Mouse (Mus musculus) heart, embryonic 12.5 days (tissue): Measurements from ENCODE around the gene Gnb4. TPM values are rescaled to one million over a fixed set of nuclear protein-coding genes. Genes with fewer than 3 reads are reported as not detected.

Source experiments
- ATAC-seq: fragments of 200-750 bp; cut with Nextera tagmentation; 2 replicates; pipeline ENCODE4 v1.8.0; 2017; ENCODE audit warnings: moderate TSS enrichment, moderate library complexity; ENCODE audit not compliant: insufficient number of reproducible peaks, low FRiP score
- H3K27ac ChIP-seq: fragments of 300-500 bp; sonication (generic); 2 replicates; pipeline ENCODE4 v1.5.1; 2016; ENCODE audit warnings: mild to moderate bottlenecking, moderate library complexity; ENCODE audit not compliant: poor library complexity, severe bottlenecking
- H3K27me3 ChIP-seq: fragments of 300-500 bp; sonication (generic); replicated peaks from 2 replicates; pipeline ENCODE4 v1.6.1; 2016; ENCODE audit warnings: mild to moderate bottlenecking, moderate library complexity
- H3K36me3 ChIP-seq: fragments of 300-500 bp; sonication (generic); 2 replicates; pipeline ENCODE4 v1.6.1; 2016; ENCODE audit warnings: mild to moderate bottlenecking, moderate library complexity
- H3K4me1 ChIP-seq: fragments of 300-500 bp; sonication (generic); replicated peaks from 2 replicates; pipeline ENCODE4 v1.6.1; 2016; ENCODE audit warnings: mild to moderate bottlenecking
- H3K4me2 ChIP-seq: fragments of 300-500 bp; sonication (generic); 2 replicates; pipeline ENCODE4 v1.6.1; 2016; ENCODE audit warnings: mild to moderate bottlenecking, moderate library complexity
- H3K4me3 ChIP-seq: fragments of 300-500 bp; sonication (generic); 2 replicates; pipeline ENCODE4 v1.5.1; 2016; ENCODE audit warnings: mild to moderate bottlenecking
- H3K9ac ChIP-seq: fragments of 300-500 bp; sonication (generic); 2 replicates; pipeline ENCODE4 v1.6.1; 2016; ENCODE audit warnings: mild to moderate bottlenecking, moderate library complexity
- H3K9me3 ChIP-seq: fragments of 300-500 bp; sonication (generic); replicated peaks from 2 replicates; pipeline ENCODE4 v1.6.1; 2016; ENCODE audit warnings: mild to moderate bottlenecking, moderate library complexity
- WGBS: fragments of 180-500 bp; shearing (Covaris S2); methylation state at CpG from one replicate; pipeline ENCODE4 v1.1.7; 2016; 5-methylcytosine and 5-hydroxymethylcytosine counted together
- polyA plus RNA-seq: library from polyadenylated mRNA; unstranded; fragments of >200 nt; fragmentation: Nextera tagmentation; extraction: Ambion mirVana; gene quantifications from 2 replicates; pipeline ENCODE4 v1.2.1, GENCODE M21; 2016

Gnb4 gene
- polyA plus RNA-seq, result 50.5 and 50.7 TPM in 2 replicates

GRCm38 (mm10) chr3:32616331-32617052 is at the start of gene Gnb4:
Gene Gnb4, minus strand, starts transcription at chr3:32616585.
- H3K9ac ChIP-seq, result peak within 1 kb of the TSS; percentile 92
- peak within 1 kb of the TSS; percentile 67 for H3K4me2 ChIP-seq
- peak within 1 kb of the TSS; percentile 67 for H3K27ac ChIP-seq
- peaks cover 5% of the 10 kb centered on the region for H3K36me3 ChIP-seq
- peak within 1 kb of the TSS; percentile 93 for H3K4me3 ChIP-seq
- H3K9me3 ChIP-seq, result no peaks in the 10 kb centered on the region
- H3K27me3 ChIP-seq, result no peaks in the 10 kb centered on the region
- peak; percentile 88 for ATAC-seq
- H3K4me1 ChIP-seq, result peaks cover 12% of the 10 kb centered on the region; the same call in 1 of the 2 replicates
- WGBS, result 2% methylated on average over 66 of the region's 83 CpGs

- no peak overlapping the region for H3K4me2 ChIP-seq
- peaks cover 16% of the 10 kb centered on the region for H3K4me1 ChIP-seq
- no peak for ATAC-seq
- H3K9me3 ChIP-seq, result no peaks in the 10 kb centered on the region
- 90% methylated on average over 3 of the region's 3 CpGs for WGBS
- H3K4me3 ChIP-seq, result no peak overlapping the region
- H3K27ac ChIP-seq, result no peak overlapping the region
- H3K36me3 ChIP-seq, result no peaks in the 10 kb centered on the region
- no peaks in the 10 kb centered on the region for H3K27me3 ChIP-seq
- H3K9ac ChIP-seq, result no peak overlapping the region
Observed at GRCm38 (mm10) chr3:32661556-32661930, 45.2 kb upstream of the Gnb4 start.

- no peaks in the 10 kb centered on the region for H3K27me3 ChIP-seq
- no peaks in the 10 kb centered on the region for H3K36me3 ChIP-seq
- ATAC-seq, result no peak
- no peak overlapping the region for H3K27ac ChIP-seq
- WGBS, result 53% methylated on average over 8 of the region's 8 CpGs
- peaks cover 16% of the 10 kb centered on the region for H3K4me1 ChIP-seq
- H3K4me3 ChIP-seq, result no peak overlapping the region
- H3K9me3 ChIP-seq, result no peaks in the 10 kb centered on the region
- no peak overlapping the region for H3K9ac ChIP-seq
- H3K4me2 ChIP-seq, result no peak overlapping the region
Observed at GRCm38 (mm10) chr3:32660831-32661555, 44.6 kb upstream of the Gnb4 start.

DNA sequence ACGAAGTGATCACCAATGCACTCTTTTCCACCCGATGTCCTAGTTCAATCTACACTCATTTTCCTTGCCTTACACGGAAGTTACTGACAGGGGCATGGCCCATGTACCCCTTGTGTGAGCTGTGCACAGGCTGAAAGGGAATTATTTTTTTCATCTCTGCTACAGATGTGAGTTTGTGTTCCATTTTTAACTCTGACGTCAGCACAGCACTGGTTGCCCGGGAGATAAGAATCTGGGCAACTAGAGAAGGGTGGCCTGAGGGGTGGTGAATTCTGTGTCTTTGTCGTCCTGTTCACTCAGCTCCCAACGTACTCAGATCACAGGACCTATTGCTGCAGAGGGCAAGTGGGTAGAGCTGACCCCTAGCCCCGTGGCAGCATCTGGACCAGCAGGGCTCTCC is 43.9 kb upstream of the Gnb4 start:
- Histone ChIP-seq H3K4me1 (peaks cover 16% of the 10 kb centered on the region), H3K36me3 (no peaks in the 10 kb centered on the region), H3K9ac (no peak overlapping the region), H3K4me2 (no peak overlapping the region), H3K4me3 (no peak overlapping the region), H3K27ac (no peak overlapping the region), H3K9me3 (no peaks in the 10 kb centered on the region), H3K27me3 (no peaks in the 10 kb centered on the region)
- 55% methylated on average over 8 of the region's 8 CpGs for WGBS
- peak; percentile 43; the same call in 1 of the 2 replicates for ATAC-seq

- Histone ChIP-seq H3K4me3 (no peak overlapping the region), H3K9me3 (no peaks in the 10 kb centered on the region), H3K4me2 (no peak overlapping the region), H3K27me3 (no peaks in the 10 kb centered on the region), H3K27ac (no peak overlapping the region), H3K9ac (no peak overlapping the region), H3K36me3 (no peaks in the 10 kb centered on the region), H3K4me1 (peaks cover 16% of the 10 kb centered on the region)
- WGBS, result 90% methylated on average over 2 of the region's 2 CpGs
- no peak for ATAC-seq
Observed at GRCm38 (mm10) chr3:32659506-32659905, 43.1 kb upstream of the Gnb4 start.

- 21% methylated on average over 16 of the region's 16 CpGs for WGBS
- H3K36me3 ChIP-seq, result no peaks in the 10 kb centered on the region
- peaks cover 16% of the 10 kb centered on the region for H3K4me1 ChIP-seq
- peak overlapping the region; percentile 42 for H3K4me3 ChIP-seq
- ATAC-seq, result peak; percentile 51; the same call in 1 of the 2 replicates
- H3K27ac ChIP-seq, result peak overlapping the region; percentile 52; the same call in 1 of the 2 replicates
- peak overlapping the region; percentile 64 for H3K9ac ChIP-seq
- no peaks in the 10 kb centered on the region for H3K9me3 ChIP-seq
- H3K27me3 ChIP-seq, result no peaks in the 10 kb centered on the region
- peak overlapping the region; percentile 67 for H3K4me2 ChIP-seq
Observed at GRCm38 (mm10) chr3:32658821-32659220, 42.4 kb upstream of the Gnb4 start.

GRCm38 (mm10) chr3:32658401-32658800 is 42.0 kb upstream of the Gnb4 start:
- H3K9ac ChIP-seq, result peak overlapping the region; percentile 64; the same call in 1 of the 2 replicates
- ATAC-seq, result no peak
- WGBS, result 39% methylated on average over 7 of the region's 7 CpGs

DNA sequence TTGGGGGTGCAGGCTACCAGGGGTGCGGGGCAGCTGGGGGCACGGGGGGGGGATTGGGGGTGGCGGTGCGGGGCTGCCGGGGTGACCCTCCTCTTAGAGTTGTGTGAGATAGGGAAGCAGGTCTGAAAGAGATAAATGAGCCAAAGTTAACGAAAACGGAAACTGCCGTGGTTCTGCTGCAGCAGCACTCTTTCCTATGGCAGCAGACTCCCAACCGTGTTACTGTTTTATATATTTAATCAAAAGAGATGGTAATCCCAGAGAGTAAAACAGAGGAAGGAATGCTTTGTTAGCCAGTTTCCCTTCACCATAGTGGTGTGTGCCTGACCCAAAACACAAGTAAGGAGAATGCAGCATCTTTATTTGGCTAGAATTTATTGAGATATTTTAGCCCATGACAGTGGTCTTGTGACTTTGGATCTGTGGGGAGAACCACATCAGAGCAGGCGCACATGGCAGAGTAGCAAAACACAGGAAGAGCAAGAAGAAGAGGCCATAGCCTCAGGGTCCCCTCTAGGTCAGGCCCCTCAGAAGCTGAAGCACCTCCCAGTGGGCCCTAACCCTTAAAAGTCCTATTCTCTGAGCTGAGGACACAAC is 40.1 kb upstream of the Gnb4 start:
- no peak overlapping the region for H3K4me3 ChIP-seq
- no peak overlapping the region for H3K4me2 ChIP-seq
- peaks cover 16% of the 10 kb centered on the region for H3K4me1 ChIP-seq
- H3K9ac ChIP-seq, result no peak overlapping the region
- no peaks in the 10 kb centered on the region for H3K27me3 ChIP-seq
- no peaks in the 10 kb centered on the region for H3K36me3 ChIP-seq
- WGBS, result 48% methylated on average over 10 of the region's 10 CpGs
- H3K9me3 ChIP-seq, result no peaks in the 10 kb centered on the region; the same call in 1 of the 2 replicates
- ATAC-seq, result no peak
- H3K27ac ChIP-seq, result no peak overlapping the region

More at GRCm38 (mm10) chr3:32658401-32658800, 42.0 kb upstream of the Gnb4 start:
- H3K9me3 ChIP-seq, result no peaks in the 10 kb centered on the region
- no peak overlapping the region for H3K27ac ChIP-seq
- no peaks in the 10 kb centered on the region for H3K27me3 ChIP-seq
- peak overlapping the region; percentile 42 for H3K4me3 ChIP-seq
- peaks cover 16% of the 10 kb centered on the region for H3K4me1 ChIP-seq
- H3K36me3 ChIP-seq, result no peaks in the 10 kb centered on the region
- H3K4me2 ChIP-seq, result peak overlapping the region; percentile 67

DNA sequence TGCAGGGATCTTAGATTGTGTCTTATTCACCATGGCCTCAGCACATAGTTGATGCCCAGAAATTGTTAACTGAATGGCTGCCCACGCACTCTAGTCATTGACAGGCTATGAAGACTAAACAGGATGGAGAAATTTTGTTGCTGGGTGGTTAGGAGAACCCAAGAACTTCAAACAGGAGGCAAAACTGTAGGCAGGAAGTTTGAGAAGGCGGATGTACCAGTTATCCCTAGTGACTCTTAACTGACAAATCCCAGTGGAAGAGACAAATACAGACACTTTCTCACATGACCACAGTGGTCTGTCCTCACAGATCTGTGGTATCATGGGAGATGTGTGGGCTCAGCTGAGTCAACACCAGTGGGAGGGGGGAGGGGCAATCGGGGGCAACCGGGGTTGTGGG is 39.6 kb upstream of the Gnb4 start:
- H3K4me3 ChIP-seq, result no peak overlapping the region
- H3K9me3 ChIP-seq, result no peaks in the 10 kb centered on the region; the same call in 1 of the 2 replicates
- no peak for ATAC-seq
- WGBS, result 83% methylated on average over 4 of the region's 4 CpGs
- no peak overlapping the region for H3K9ac ChIP-seq
- H3K4me1 ChIP-seq, result peaks cover 16% of the 10 kb centered on the region
- H3K36me3 ChIP-seq, result no peaks in the 10 kb centered on the region
- H3K4me2 ChIP-seq, result no peak overlapping the region
- no peak overlapping the region for H3K27ac ChIP-seq
- no peaks in the 10 kb centered on the region for H3K27me3 ChIP-seq

DNA sequence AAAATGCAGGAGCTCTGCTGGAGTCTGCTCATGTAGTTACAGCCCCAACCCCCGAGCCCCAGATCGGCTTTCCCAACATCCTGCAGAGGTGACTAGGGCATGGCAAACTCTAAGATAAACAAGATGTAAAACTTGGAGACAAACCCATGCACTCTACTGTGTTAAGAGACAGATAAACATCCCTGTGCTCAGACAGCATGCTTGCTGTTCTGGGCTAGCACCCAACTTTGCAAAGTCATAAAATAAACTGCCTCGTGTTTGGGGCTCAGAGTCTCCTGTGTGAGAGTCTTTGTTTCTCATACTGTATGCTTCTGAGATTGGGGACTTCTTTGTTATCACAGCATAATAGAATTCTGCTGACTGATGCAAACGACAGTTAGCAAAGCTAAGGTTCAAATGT is 36.4 kb upstream of the Gnb4 start:
- WGBS, result 59% methylated on average over 4 of the region's 4 CpGs
- no peaks in the 10 kb centered on the region for H3K27me3 ChIP-seq

DNA sequence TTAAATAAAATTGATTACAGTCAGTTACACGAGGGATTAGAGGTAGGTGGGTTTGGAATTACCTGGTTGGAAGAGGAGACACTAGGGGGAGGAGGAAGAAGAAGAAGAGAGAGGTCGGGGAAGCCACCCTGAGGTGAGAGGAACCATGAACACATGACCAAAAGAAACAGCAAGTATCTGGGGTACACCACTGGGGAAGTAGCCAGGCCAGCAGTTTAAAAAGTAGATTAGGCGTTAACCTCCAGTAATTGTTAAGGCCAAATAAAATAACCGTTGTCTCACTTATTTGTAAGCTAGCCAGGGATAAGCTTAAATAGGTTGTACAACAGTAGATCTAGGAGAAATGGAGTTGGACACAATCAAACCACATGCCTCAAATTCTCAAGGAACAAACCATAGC is 32.9 kb upstream of the Gnb4 start:
- H3K9me3 ChIP-seq, result no peaks in the 10 kb centered on the region; the same call in 1 of the 2 replicates
- H3K9ac ChIP-seq, result no peak overlapping the region
- H3K27ac ChIP-seq, result no peak overlapping the region
- H3K36me3 ChIP-seq, result no peaks in the 10 kb centered on the region
- WGBS, result 66% methylated on average over 4 of the region's 4 CpGs
- no peaks in the 10 kb centered on the region for H3K27me3 ChIP-seq
- no peaks in the 10 kb centered on the region for H3K4me1 ChIP-seq
- H3K4me2 ChIP-seq, result no peak overlapping the region
- no peak overlapping the region for H3K4me3 ChIP-seq
- no peak for ATAC-seq

More for the DNA sequence above, 36.4 kb upstream of the Gnb4 start:
- no peak for ATAC-seq
- Histone ChIP-seq H3K9me3 (no peaks in the 10 kb centered on the region; the same call in 1 of the 2 replicates), H3K9ac (no peak overlapping the region), H3K4me2 (no peak overlapping the region), H3K4me1 (no peaks in the 10 kb centered on the region), H3K4me3 (no peak overlapping the region), H3K36me3 (no peaks in the 10 kb centered on the region), H3K27ac (no peak overlapping the region)
